Mouse (Mus musculus) adipocyte (in vitro differentiated cells): ENCODE data around the gene Mgam.
"Not testable (repeated sequence)": the region's sequence is repeated elsewhere in the genome, so short reads cannot be mapped to it uniquely, and the experiment has no call there.

Source experiments
- DNase-seq: peaks from one replicate; pipeline ENCODE4 v3.0.0-alpha.2; 2016; ENCODE audit warnings: low spot score

The Mgam gene

DNA sequence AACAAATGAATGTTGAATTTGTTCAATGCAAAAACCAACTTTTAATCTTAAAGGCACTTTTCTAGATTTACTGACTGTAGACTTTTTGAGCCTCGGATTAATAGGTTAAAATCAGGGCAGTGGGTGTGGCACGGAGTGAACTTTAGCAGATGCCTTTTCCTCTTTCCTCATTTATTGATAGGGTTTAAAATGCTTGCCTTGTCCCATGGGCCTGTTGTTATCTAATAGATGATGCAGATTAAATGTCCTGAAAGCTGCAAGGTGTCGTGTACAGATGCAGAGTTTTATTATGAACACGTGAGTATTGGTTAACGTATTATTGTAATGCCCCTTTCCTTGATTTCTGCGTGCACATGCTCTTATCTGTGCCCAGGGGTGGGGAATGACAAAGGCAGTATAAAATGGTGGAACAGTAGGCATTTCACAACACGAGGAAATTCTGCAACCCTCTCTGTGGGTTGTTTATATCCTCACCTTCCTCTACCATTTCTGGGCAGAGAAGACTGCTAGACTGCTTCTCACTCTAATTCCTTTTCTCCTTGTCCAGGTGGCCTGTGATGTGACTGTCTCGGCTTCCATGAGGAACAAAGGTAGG lies at the start of gene Mgam:
Mgam (plus strand) TSS at position 426 of the 595 bp plus-strand sequence.
- DNase-seq, result no peak

DNA sequence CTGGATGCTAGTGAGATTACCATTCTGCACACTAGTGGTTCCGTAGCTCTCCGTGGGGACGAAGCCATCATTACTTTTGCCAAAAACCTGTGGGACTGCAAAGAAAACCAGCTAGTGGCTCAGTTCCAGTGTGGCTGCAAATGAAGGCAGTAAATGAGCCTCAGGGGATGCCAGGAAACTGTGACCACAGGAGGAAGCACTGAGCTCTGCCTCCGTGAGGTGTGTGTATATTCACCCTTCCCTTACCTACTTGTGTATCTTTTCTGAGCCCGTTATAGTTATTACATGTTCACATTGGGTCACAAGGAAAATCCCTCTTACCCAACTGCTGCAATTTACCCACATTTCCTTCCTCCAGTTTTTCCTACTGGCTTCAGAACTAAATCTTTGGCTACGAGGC lies 44.3 kb upstream of the Mgam start:
- DNase-seq, result no peak

DNA sequence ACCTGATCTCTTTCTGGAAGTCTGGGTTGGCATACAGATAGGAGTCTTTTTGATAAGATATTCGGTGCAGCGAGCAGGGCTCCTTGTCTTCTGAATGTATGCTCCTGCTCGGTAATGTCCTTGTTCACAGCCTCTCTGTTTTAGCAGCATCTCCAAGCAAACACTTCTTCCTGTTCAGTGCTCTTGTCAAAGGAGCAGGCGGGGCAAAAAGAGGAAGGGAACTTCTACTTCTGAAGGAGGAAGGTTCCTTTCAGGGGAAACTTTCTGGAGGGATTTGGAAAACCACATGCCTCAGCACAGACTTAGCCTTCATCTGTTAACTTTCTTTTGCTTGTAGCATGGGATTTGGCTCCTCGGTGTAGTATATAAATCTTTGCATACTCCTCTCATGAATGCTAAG lies 43.0 kb upstream of the Mgam start, which contains the start of gene Clec5a:
Clec5a (minus strand) TSS at position 177 of the 400 bp plus-strand sequence.
- DNase-seq, result no peak

DNA sequence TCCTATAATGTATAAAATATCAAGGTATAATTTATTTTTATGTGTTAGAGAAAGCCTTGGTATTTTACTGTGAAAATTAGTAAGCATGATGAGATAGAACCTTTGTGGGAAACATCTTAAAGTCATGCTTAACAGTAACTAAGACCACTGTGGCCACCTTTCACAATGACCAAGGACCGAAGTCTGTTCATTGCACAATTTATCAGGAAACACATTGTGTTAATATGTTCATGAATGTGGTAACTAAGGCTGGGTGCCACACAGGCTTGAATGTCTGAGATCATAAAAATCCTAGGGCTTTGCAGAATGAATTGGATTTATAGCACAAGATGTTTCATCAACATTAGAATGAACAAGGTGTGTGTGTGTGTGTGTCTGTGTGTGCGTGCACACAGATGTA lies 40.3 kb upstream of the Mgam start:
- no peak for DNase-seq

DNA sequence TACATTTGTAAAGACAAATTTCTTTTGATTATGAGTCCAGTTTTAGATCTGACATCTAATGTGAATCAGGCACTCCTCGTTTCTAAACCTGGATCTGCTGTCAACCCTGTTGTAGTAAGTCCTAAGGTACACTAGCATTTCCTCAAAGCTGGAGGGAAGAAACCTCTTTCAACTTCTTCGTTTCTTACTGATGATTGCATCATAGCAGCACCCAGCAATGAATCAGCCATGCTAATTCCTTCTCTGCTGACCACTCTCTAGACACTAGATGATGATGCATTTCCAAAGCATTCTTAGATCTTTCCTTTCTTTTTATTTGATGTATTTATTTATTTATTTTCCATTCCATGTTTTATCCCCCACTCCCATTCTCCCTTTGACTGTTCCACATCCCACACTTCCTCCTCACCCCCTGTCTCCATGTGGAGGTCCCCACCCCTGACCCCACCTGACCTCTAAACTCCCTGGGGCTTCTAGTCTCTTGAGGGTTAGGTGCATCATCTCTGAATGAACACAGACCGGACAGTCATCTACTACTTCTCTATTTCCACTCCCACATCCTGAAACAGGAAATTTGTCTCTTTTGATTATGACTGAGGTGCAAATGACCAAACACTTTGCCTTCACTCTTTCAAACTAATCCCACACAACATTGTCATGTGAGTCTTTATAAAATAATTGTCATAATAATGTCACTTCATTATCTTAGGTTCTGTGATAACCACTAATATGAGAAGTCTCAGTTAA lies 33.7 kb upstream of the Mgam start:
- no peak for DNase-seq

DNA sequence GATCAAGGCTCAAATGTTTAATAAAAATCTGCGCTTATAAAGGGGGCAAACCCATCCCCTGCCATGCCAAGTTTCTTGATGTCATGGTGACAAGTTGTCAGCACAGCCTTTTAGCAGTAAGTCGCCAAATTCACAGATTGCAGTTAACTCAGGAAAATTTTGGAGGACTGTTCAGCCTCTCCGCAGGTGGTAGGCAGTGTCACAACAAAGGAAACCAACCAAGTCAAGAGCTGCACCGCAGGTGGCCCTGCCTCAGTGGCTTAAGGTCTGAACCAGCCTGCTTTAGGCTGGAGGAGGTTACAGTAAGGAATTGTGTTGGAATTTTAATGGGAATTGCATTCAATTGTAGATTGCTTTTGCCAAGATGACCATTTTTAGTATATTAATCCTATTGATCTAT lies 30.1 kb upstream of the Mgam start:
- not testable (repeated sequence) for DNase-seq

DNA sequence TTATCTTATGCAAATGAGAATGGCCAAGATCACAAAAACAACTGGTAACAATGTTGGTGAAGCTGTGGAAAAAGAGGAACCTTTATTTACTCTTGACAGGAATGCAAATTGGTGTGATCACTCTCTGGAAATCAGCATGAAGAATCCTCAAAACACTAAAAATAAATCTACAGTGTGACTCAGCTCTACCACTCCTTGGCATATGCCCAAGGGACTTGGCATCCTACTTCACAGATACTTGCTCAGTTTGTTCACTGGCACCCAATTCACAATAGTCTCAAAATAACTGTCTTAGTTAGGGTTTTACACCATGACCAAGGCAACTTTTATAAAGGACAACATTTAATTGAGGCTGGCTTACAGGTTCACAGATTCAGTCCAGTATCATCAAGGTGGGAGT lies 21.2 kb upstream of the Mgam start:
- peak; percentile 58 for DNase-seq

DNA sequence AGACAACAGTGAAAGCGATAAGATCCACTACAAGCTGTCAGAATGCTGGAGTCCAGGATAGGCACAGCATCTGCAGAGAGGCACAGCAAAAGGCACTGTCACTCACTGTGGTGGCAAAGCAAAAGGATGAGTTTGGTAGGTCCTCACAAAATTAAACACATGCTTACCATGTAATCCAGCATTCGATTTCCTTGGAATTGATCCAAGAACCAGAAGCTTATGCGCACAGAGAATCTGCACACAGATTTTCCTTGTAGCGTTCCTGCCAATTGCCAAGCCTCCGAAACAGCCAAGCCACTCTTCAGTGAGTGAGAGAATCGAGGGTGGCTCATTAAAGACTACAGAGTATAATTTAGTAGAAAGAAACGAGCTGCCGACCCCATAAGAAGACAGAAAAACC lies 18.4 kb upstream of the Mgam start:
- DNase-seq, result no peak

DNA sequence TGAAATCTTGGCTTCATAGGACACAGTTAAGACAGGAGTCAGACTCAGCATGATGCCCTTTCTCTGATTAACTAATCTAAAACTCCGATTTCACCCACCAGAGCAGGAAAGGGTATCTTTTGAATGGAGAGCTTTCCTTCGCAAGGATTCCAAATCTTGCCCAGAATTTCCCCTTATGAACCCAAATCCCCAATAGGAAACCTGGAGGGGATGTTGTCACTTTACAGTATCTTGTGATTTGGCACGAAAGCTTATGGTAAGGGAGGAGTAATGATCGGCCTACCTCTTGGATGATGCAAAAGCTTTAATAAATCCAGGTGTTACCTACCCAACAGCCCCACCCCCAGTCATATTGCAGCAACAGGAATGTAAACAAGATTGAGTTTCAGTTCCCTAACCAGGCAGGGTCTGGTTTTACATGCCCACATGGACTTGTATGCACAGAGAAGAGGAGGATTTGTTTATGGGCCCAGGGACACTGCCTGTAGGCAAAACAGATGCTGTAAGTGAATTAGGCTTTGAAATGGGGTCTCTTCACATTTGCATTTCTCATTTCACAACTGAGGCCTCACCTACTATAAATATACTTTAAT lies 15.3 kb upstream of the Mgam start, which contains the start of gene Tas2r138:
Tas2r138 (minus strand) TSS at position 51 of the 593 bp plus-strand sequence.
- DNase-seq, result no peak

DNA sequence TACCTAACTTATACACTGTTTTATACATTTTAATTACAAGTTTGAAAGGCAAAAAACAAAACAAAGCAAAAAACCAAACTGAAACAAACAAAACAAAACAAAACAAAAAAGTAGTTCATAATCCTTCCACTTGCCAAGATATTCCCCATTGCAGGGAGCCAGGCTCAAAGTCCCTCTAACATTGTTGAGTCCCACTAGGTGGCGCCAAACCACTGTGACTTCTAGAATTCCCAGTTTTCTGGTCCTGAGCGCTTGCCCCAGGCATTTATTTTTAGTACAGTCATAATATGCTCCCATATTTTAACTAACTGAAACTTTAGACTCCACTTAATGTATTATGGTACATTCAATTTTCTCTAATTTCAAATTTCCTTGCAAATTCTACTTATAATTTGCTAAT lies 10.7 kb upstream of the Mgam start:
- DNase-seq, result peak; percentile 82

DNA sequence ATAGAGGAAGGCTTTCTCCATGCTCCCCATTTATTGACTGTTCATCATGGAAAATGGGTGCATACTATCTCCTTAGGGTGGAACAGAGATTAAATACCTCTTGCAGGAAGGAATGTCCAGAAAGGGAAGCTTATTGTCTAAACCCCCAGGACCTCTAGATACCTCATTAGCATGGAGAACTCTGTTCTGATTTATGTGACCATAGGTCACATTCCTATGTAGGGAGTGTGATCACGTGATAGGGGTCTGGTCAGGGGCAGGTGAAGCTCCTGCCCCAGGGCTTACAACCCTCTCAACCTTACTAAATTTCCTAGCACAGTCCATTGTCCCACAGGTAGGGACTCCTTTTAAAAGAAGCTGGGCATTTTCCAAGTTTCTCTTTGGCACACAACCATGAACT lies 2.5 kb upstream of the Mgam start:
- no peak for DNase-seq

DNA sequence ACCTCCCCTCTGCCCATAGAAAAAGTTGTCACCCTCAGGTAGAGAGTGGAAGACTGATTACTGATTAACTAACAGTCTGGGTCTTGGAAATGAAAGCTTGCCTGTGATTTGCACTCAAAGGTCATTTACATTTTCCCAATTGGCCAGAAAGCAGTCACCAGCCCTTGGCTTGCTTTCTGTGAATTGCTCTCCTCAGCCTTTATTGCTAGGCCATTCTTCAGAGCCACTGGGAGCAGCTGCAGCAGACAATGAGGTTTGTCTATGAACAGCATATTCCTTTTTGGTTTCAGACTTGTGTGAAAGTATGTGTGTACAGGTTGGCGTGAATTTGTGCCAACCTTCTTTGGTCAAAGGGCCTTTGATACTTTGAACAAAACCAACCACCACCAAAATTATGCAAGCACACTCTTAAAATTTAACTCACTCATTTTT lies 6.0 kb downstream of the Mgam start:
- DNase-seq, result no peak

DNA sequence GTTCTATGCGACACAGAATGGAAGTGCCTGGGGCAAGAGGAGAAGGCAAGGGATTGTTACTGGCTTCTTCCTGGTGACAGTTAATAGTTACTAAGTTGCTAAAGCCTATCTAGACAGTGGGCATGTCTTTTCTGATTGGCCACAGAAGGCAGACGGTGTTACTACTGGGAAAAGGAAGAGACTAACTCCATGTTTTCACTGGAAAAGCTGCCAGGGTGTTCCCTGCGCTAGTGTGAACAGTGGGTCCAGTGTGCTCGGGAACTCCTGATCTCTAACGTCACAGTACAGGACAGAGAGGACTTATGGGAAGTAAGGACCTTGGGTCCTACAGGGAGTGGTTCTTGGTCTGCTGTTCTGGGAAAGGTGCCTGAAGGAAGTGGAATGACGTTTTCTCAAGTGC lies 6.9 kb downstream of the Mgam start:
- no peak for DNase-seq

DNA sequence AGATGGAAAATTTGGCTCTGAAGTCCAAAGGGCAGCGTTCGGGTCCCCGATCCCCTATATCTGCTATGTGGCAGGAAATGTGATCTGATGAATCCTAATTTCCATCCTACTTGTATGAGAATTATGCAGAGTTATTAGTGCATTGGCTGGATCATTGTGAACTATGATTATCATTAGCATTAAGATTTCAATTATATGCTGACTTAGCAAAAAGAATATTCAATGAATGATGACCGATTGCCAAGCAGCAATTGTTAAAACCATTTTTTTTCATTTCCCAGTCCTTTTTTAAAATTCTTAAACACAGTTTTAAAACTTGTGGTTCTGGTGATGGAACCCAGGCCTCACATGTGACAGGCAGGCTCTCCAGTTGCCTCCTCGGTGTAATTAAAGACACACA lies 9.1 kb downstream of the Mgam start:
- no peak for DNase-seq

DNA sequence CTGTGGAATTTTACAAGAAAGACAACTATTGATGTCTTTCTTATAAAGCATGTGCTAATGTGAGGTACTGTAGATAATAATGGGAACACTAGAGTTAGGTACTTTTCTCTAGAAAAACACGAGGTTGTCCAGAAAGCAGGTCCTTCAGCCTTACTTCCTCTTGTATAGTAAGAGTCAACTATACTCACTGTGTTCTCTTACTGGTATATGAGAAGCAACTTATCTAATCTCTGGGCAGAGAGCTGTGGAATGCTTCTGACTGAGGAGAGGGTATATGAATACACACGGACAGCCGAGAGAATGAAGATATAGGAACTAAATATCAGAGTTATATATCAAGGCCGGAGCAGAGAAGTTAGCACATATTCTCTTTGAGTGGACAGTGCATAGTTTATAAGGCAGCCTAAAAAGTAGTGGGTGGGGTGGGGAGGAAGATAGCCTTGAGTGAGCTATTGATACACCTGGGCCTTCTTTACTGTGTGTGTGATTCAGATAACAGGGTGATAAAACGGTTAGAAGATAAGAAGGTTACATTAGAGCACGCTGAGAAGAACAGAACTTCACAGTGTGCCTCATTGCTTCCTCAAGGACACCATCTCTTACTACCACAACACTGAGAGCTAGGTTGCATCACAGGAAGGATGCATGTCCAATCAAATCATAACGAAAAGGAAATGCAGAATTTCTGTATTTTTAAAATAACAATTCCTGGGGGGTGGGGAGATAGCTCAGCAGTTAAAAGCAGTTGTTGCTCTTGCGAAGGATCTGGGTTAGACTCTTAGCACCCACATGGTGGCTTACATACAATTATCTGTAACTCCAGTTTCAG lies 12.3 kb downstream of the Mgam start:
- no peak for DNase-seq

DNA sequence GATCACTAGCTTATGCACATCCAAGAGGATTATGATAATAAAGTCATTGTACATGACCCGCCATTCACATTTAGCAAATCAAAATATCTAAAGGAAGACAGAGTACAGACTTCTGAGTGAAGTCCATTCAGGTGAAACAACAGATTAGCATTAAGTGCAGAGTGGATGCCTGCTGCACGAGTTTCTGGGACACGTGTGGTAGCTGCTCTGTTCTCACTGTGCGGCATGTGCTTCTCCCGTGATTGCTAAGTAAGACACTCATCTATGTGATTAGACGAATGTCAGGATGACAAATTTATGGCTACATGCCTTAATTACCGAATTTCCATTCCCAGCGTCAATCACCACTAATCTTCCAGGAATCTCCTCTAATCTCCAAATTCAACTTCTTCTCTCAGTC lies 17.1 kb downstream of the Mgam start:
- no peak for DNase-seq

DNA sequence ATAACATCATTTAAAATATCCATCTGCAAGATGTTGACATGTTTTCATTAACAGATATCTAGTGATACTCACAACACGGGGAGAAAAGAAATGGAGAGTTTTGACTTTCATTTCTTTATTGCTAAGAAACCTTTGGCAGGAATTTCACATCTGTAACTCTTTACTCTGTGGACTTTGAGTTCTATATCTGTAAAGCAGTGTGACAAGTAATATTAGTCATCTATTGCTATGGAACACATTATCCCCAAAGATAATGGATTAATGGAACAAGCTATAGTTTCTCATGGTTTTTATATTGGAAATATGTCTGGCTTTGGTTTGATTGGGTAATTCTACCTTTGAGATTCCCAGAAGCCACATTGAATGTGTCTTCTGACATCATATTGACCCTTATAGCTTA lies 22.3 kb downstream of the Mgam start:
- DNase-seq, result no peak

DNA sequence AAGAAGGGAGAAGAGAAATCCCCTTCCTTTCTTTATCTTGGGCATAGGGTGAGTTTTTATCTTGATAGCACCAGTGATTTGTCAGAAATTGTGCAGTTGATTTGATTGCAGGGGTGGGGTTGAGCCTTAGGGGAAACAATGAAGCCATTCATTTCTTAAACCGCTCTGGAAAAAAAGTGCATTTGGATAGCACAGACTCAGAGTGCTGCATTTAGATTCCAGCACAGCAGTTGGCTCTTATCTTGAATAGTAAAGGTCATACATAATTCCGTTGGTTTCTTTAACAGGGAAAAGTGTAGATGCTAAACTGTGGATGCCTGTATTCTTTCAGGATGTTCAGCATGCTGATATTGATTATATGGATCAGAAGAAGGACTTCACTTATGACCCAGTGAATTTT lies 32.3 kb downstream of the Mgam start:
- no peak for DNase-seq

DNA sequence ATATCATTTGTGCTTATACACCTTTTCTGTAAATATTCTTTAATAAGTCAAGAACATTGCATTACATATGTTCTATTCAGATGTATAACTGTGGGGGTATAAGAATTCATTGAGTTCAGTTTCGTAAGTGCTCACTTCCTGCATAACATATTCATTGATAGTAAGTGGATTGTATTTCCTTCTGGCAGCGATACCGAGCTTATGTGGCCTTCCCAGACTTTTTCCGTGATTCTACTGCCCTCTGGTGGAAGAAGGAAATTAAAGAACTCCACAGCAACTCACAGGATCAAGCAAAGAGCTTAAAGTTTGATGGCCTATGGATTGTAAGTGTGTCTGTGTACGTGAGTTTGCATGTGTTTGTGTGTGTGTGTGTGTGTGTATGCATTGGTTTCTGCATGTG lies 60.5 kb downstream of the Mgam start:
- peak; percentile 89 for DNase-seq

DNA sequence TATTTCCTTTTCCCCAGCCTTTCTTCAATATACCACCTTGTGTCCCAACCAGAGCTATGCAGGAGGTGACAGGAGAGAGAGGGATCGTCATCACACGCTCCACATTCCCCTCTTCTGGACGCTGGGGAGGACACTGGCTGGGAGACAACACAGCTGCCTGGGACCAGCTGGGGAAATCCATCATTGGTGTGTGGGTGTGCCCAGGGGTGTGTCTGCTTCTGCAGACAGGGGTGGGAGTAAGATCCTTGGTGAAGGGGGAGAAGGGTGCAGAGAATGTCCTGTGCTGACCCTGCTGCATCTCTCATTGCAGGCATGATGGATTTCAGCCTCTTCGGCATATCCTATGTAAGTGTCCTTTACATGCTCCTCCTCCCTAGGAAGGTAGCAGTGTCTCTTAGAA lies 63.4 kb downstream of the Mgam start:
- DNase-seq, result not testable (repeated sequence)

DNA sequence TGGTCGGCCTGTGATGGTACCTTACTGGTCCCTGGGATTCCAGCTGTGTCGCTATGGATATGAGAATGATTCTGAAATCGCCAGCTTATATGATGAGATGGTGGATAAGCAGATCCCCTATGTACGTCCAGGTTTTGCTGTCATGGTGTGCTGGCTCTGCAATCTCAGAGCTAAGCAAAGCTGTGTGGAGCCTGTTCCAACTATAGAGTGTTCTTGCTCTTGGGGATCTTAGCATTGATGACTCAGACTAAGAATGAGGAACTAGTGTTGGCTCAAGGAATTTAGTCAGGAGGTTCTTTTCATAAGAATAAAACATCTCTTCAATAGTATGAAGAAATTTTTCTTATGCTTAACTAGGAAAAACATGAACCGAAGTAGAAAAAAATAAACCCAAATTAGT lies 84.9 kb downstream of the Mgam start:
- not testable (repeated sequence) for DNase-seq

DNA sequence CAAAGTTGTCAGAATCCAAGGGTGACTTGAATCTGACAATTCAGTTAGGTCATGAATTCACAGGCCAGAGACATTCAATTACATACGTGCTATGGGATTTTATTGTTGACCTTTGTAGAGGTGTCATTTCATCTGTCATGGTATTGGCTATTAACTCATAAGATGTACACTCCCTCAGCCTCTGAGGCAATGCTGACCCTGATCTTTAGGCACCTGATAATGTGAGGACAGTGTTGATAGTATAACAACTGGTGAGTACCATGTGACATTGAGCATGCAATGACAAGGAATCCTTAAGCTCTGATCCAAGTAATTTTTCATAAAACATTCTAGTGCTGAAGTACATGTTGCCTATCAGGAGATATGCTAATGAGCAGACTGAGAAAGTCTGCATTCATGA lies 87.1 kb downstream of the Mgam start:
- no peak for DNase-seq

DNA sequence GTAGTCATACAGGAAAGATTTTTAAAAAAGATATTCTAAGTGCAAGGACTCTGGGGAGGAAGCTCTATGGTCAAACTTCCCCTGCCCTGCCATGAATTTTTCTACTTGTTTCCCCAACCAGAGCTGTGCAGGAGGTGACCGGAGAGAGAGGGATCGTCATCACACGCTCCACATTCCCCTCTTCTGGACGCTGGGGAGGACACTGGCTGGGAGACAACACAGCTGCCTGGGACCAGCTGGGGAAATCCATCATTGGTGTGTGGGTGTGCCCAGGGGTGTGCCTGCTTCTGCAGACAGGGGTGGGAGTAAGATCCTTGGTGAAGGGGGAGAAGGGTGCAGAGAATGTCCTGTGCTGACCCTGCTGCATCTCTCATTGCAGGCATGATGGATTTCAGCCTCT lies 99.9 kb downstream of the Mgam start:
- DNase-seq, result not testable (repeated sequence)
